Mouse (Mus musculus) frontal cortex, adult 2 months (tissue): ENCODE measurements around the gene Vps18. TPM values are rescaled to one million over a fixed set of nuclear protein-coding genes. Genes with fewer than 3 reads are reported as not detected.

Experiments
- DNase-seq, 2 experiments: peaks; one replicate each; pipeline ENCODE4 v3.0.0; 2022; ENCODE audit warnings: low spot score in 1 of 2; ENCODE audit errors: extremely low spot score in 1 of 2
- polyA plus RNA-seq: library from polyadenylated mRNA; depleted of rRNA; stranded (reverse); fragments of >200 nt; gene quantifications from 2 replicates; pipeline ENCODE4 v1.2.3, GENCODE M21; 2012; rRNA removed

The Vps18 gene
- polyA plus RNA-seq, 1 experiment, result 28.8 TPM

GRCm38 (mm10) chr2:119336002-119336401 is 47.5 kb downstream of the Vps18 start:
- no peak for DNase-seq

- DNase-seq, result no peak
These were observed 47.9 kb downstream of the Vps18 start for GRCm38 (mm10) chr2:119336470-119336869.

- DNase-seq, result peak in 1 of 2 experiments; percentile 86
These were observed 49.1 kb downstream of the Vps18 start for GRCm38 (mm10) chr2:119337425-119338265.

- DNase-seq, result no peak
These were observed 56.1 kb downstream of the Vps18 start for GRCm38 (mm10) chr2:119344537-119345138.

Other genes starting within 250 kb of the Vps18 start
- 0.04 and 0.06 TPM in 2 replicates for gene Knl1, start 241.6 kb upstream of the Vps18 start, polyA plus RNA-seq
- gene Rad51, start 175.9 kb upstream of the Vps18 start, polyA plus RNA-seq, result 0.84 and 1.4 TPM in 2 replicates
- 56.6 and 59.2 TPM in 2 replicates for gene Rmdn3, start 131.7 kb upstream of the Vps18 start, polyA plus RNA-seq
- gene Gchfr, start 121.0 kb upstream of the Vps18 start, polyA plus RNA-seq, result 1.1 and 2.3 TPM in 2 replicates
- 0.57 and 0.58 TPM in 2 replicates for gene Gm14137, start 114.2 kb upstream of the Vps18 start, polyA plus RNA-seq
- 48.3 and 78.0 TPM in 2 replicates for gene Zfyve19, start 80.1 kb upstream of the Vps18 start, polyA plus RNA-seq
- gene Dnajc17, start 79.9 kb upstream of the Vps18 start, polyA plus RNA-seq, result 35.4 and 40.1 TPM in 2 replicates
- gene Ppp1r14d, start 58.8 kb upstream of the Vps18 start, polyA plus RNA-seq, result not detected in 2 replicates
- 1.4 and 1.5 TPM in 2 replicates for gene Spint1, start 51.4 kb upstream of the Vps18 start, polyA plus RNA-seq
- gene Rhov, start 17.5 kb upstream of the Vps18 start, polyA plus RNA-seq, result 6.2 and 6.5 TPM in 2 replicates
- 3.3 and 4.2 TPM in 2 replicates for gene Dll4, start 37.0 kb downstream of the Vps18 start, polyA plus RNA-seq
- 7.1 and 7.6 TPM in 2 replicates for gene Chac1, start 62.5 kb downstream of the Vps18 start, polyA plus RNA-seq
- 14.4 and 15.4 TPM in 2 replicates for gene Ino80, start 188.9 kb downstream of the Vps18 start, polyA plus RNA-seq